Mouse (Mus musculus) bone marrow macrophage, adult 2 months (primary cell): ENCODE results near the gene Zfyve21. TPM values are rescaled to one million over a fixed set of nuclear protein-coding genes. Genes with fewer than 3 reads are reported as not detected.
A peak's percentile ranks its signal among the peaks of the same experiment; 100 is the strongest.

ENCODE experiments used
- H3K27ac ChIP-seq: 2 replicates; pipeline ENCODE4 v1.5.1; 2012; ENCODE audit warnings: low read depth, low read length; ENCODE audit not compliant: insufficient read depth
- H3K4me1 ChIP-seq: 2 replicates; pipeline ENCODE4 v1.6.1; 2012; ENCODE audit warnings: low read length; ENCODE audit not compliant: control insufficient read depth, insufficient read depth
- H3K4me3 ChIP-seq: 2 replicates; pipeline ENCODE4 v1.5.1; 2012; ENCODE audit warnings: mild to moderate bottlenecking, low read length, moderate library complexity; ENCODE audit not compliant: insufficient read depth
- CTCF ChIP-seq: IDR thresholded peaks from 2 replicates; pipeline ENCODE4 v1.5.1; 2012; ENCODE audit warnings: low read depth, mild to moderate bottlenecking, low read length, moderate library complexity
- POLR2A ChIP-seq: IDR thresholded peaks from 2 replicates; pipeline ENCODE4 v1.6.1; 2012; ENCODE audit warnings: mild to moderate bottlenecking, low read depth, low read length, borderline replicate concordance
- polyA plus RNA-seq: library from polyadenylated mRNA; stranded (reverse); fragments of >200 nt; gene quantifications from 2 replicates; pipeline ENCODE4 v1.2.4, GENCODE M21; 2012; ENCODE audit not compliant: missing spikeins, insufficient read depth, insufficient read length

The Zfyve21 gene
- polyA plus RNA-seq, 1 experiment: 13.7 TPM

DNA sequence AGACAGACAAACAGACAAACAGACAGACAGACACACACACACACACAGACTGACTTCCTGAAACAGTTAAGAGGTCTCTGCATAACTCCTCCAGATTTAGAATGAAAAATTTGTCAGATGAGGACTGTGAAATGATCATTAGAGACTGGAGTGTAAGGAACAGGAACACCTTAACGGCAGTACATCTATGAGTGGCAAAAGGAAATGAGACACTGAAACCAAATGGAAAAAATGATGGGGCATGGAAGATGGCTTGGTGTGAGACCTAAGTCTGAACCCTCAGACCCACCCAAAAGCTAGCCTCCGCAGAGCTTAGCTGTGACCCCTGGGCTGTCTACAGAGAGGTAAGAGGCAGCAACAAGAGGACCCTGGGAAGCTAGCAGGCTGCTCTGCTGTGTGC, 41.5 kb downstream of the Zfyve21 start:
- TF ChIP-seq CTCF: no peak
- TF ChIP-seq POLR2A: no peak
- H3K27ac ChIP-seq: no peak overlapping the region
- no peak overlapping the region for H3K4me3 ChIP-seq
- no peaks in the 10 kb centered on the region for H3K4me1 ChIP-seq

DNA sequence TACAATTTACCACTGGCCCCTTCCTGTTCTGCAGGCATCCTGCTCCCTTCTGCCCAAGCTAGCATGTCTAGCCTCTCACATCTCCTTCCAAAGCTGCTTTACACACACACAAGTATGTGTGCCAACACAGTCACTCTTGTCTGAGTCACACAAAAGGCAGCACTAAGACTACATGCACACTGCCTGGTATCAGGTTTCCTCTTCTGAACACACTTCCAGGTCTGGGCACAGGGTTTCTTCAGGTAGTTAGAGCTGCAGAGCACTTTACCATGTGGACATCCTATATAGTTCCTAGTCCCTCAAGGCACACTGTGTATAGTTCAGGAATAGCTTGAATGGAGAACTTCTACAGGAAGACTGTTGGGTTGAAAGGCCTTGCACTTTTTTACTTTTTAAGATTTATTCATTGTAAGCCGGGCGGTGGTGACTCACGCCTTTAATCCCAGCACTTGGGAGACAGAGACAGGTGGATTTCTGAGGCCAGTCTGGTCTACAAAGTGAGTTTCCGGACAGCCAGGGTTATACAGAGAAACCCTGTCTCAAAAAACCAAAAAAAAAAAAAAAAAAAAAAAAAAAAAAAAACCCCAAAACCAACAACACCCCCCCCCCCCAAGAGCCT, 50.3 kb downstream of the Zfyve21 start:
- Histone ChIP-seq H3K27ac (no peak overlapping the region), H3K4me1 (no peaks in the 10 kb centered on the region), H3K4me3 (no peak overlapping the region)
- TF ChIP-seq POLR2A (no peak), CTCF (no peak)

DNA sequence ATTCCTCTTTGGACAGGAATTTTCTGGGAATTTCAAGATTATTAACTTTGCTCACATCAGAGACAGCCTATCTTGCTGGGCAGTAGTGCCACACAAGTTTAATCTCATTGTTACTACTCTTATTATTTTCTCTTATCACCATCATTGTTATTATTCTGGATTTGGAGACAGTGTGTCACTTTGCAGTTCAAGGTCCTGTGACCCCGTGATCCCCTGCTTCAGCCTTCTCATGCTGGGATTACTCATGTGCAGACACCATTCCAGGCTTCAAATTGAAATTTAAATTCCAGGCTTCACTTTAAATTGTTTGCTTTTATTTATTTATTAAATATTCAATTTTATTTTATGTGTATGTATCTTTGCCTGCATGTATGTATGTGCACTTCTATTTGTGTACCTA, 55.8 kb downstream of the Zfyve21 start:
- Histone ChIP-seq H3K4me1 (no peaks in the 10 kb centered on the region), H3K27ac (no peak overlapping the region), H3K4me3 (no peak overlapping the region)
- TF ChIP-seq POLR2A (no peak), CTCF (no peak)

DNA sequence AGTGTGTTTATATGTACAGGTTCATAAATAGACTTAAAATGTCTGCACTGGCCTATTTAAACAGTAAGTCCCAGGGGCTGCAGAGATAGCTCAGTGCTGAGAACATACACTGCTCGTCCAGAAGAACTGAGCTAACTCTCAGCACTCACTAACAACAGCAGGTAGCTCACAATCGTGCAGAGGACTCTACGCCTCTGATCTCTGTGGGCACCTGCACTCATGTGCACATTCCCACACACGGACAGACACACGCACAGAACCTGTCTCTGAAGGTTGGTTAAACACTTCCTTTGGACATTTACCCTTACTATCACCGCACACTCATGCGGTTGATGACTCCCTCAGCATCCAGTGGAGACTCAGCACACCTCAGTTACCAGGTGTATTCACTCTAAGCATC, 56.8 kb downstream of the Zfyve21 start:
- TF ChIP-seq POLR2A: no peak

DNA sequence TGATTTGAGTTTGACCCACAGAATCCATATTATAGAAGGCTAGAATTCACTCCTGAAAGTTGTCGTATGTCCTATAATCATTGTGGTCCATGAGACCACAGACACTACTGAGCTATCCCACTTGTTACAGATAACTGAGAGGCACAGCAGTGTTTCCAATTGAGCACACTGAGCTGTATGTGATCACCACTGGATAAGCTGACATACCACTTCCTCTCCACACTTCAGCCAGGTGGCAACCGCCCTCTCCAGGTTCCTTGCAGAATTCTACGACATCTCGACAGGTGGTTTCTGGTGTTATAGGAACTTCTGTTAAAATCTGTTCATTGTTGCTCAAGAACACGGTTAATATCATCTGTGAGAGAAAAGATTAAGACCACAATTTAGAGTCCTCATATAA, 58.1 kb downstream of the Zfyve21 start:
- no peak overlapping the region for H3K4me3 ChIP-seq
- no peaks in the 10 kb centered on the region for H3K4me1 ChIP-seq
- H3K27ac ChIP-seq: no peak overlapping the region
- TF ChIP-seq CTCF (no peak), POLR2A (no peak)

More for the DNA sequence above, 56.8 kb downstream of the Zfyve21 start:
- Histone ChIP-seq H3K4me3 (no peak overlapping the region), H3K4me1 (no peaks in the 10 kb centered on the region), H3K27ac (no peak overlapping the region)

DNA sequence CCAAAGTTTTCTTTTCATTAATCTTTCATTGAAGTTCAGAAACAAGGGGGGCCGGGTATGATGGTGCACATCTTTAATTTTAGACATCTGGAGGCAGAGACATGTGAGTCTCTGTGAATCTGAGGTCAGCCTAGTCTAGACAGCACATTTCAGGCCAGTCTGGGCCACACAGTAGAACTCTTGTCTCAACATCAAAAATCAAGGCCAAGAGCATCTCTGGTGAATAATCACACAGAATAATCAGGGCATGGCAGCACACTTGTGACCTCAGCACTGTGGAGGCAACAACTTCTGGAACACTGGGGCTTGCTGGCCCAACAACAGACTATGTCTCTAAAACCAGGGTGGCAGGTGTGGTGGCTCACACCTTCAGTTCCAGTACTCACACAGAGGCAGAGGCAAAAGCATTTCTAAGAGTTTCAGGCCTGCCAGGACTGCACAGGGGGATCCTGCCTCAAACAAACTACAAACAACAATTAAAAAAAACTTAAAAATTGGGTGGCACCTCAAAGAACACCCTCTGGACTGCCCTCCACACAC, 60.7 kb downstream of the Zfyve21 start:
- Histone ChIP-seq H3K4me1 (no peaks in the 10 kb centered on the region), H3K27ac (no peak overlapping the region), H3K4me3 (no peak overlapping the region)
- TF ChIP-seq CTCF (no peak), POLR2A (no peak)

DNA sequence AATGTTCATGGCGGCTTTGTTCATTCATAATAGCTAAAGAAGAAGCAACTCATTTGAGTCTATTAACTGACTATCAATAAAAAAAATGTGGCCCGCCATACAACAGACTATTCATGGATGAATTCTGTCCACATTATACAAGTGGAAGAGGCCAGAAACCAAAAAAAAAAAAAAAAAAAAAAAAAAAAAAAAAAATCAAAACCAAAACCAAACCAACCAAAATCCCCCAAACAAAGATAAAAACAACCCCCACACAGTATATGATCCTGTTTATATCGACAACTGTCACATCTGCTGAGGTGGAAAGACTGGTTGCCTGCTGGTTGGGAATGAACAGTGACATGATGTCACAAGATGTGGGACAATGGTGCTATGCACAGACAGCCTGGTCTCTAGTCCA, 61.5 kb downstream of the Zfyve21 start:
- TF ChIP-seq POLR2A (no peak), CTCF (no peak)
- no peaks in the 10 kb centered on the region for H3K4me1 ChIP-seq
- H3K4me3 ChIP-seq: no peak overlapping the region
- no peak overlapping the region for H3K27ac ChIP-seq

DNA sequence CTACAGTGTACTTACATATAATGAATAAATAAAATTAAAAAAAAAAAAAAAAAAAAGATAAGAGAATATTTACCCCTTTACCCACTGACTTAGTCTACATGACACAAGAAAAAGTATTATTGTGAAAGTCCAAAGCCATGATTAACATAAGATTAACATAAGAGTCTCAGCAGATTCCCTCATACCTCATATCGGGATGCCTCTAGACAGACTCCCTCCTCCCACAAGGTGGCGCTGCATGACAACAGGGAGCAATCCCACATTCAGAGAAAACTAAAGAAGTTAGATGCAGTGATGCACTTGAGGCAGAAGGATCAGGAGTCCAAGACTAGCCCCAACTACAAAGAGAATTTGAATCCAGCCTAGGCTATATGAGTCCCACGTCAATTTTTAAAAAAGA, 64.2 kb downstream of the Zfyve21 start:
- H3K27ac ChIP-seq: no peak overlapping the region
- TF ChIP-seq CTCF (peak; percentile 92), POLR2A (no peak)
- no peaks in the 10 kb centered on the region for H3K4me1 ChIP-seq
- no peak overlapping the region for H3K4me3 ChIP-seq

Other genes with a start within 250 kb of the Zfyve21 start
- gene Mark3, start 239.6 kb upstream of the Zfyve21 start, polyA plus RNA-seq: 28.6 and 34.0 TPM in 2 replicates
- gene Ckb, start 141.8 kb upstream of the Zfyve21 start, polyA plus RNA-seq: 388 and 396 TPM in 2 replicates
- gene Trmt61a, start 136.1 kb upstream of the Zfyve21 start, polyA plus RNA-seq: 1.2 and 2.4 TPM in 2 replicates
- gene Bag5, start 100.9 kb upstream of the Zfyve21 start, polyA plus RNA-seq: 15.1 and 18.1 TPM in 2 replicates
- 34.5 and 38.7 TPM in 2 replicates for gene Apopt1, start 100.9 kb upstream of the Zfyve21 start, polyA plus RNA-seq
- gene Klc1, start 55.3 kb upstream of the Zfyve21 start, polyA plus RNA-seq: 70.9 and 71.7 TPM in 2 replicates
- 3.6 and 3.8 TPM in 2 replicates for gene Xrcc3, start 297 bp upstream of the Zfyve21 start, polyA plus RNA-seq
- 10.5 and 12.6 TPM in 2 replicates for gene Ppp1r13b, start 93.9 kb downstream of the Zfyve21 start, polyA plus RNA-seq
- 335 and 339 TPM in 2 replicates for gene Atp5mpl, start 152.8 kb downstream of the Zfyve21 start, polyA plus RNA-seq
- not detected in 2 replicates for gene Tdrd9, start 157.4 kb downstream of the Zfyve21 start, polyA plus RNA-seq
- not detected in 2 replicates for gene Rd3l, start 167.1 kb downstream of the Zfyve21 start, polyA plus RNA-seq